ENCODE assay signal across 8 mouse cellular contexts in the genomic region with DNA sequence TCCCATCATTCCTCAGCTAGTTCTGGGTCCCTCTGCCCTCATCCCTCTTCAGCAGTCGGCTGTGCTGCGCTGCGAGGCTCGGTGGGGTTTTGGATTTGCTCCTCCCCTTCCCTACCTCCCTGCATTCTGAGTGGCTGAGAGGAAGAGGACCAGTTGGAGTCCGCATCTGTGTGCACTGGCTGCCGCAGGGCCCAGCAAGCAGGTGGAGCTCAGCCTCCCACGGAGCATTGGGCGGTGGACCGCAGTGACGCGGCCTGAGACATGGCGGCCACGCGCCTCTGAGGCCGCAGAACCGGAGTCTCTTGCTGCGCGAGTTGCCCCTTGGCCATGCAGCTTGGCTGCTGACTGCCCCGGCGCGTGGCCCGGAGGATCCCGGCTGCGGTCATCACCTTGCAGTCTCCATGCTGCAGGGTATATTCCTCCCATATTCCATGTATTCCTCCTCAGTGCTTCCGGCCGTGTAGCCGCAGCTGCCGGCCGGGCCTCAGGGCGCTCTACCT. TPM values are rescaled to one million over a fixed set of nuclear protein-coding genes. Genes with fewer than 3 reads are reported as not detected.
DNase-seq lines count a peak whose midpoint lies in the region; ATAC-seq and TF ChIP-seq lines count a peak whose summit lies in the region.

A gene (plus strand): TSS at position 54 of the 500 bp plus-strand sequence.

- peak; percentile 52; the same call in 1 of the 2 replicates for TF ChIP-seq POLR2A in bone marrow, adult 2 months (IDR thresholded peaks at IDR 0.05; ENCODE audit: borderline replicate concordance, control insufficient read depth, low read depth, low read length)
- TF ChIP-seq POLR2A in spleen, adult 2 months (IDR thresholded peaks at IDR 0.05; ENCODE audit: low read depth, low read length): no peak

- no peaks in the 10 kb centered on the region; the same call in 1 of the 2 replicates for H3K4me1 ChIP-seq in bone marrow, adult 2 months (ENCODE audit: control insufficient read depth, insufficient read depth, low read length)
- H3K4me1 ChIP-seq in embryonic facial prominence, embryonic 14.5 days (ENCODE audit: control insufficient read depth, insufficient read depth, low read length): peaks cover 5% of the 10 kb centered on the region; the same call in 1 of the 2 replicates
- 0 out of 2 replicates have a peak, but pooled peaks cover 4% of the 10 kb centered on the region for H3K4me1 ChIP-seq in limb, embryonic 13.5 days
- peaks cover 11% of the 10 kb centered on the region; the same call in 1 of the 2 replicates for H3K4me1 ChIP-seq in midbrain, embryonic 15.5 days
- H3K4me1 ChIP-seq in spleen, adult 2 months (ENCODE audit: control insufficient read depth, insufficient read depth, insufficient read length): peaks cover 3% of the 10 kb centered on the region

- no peaks in the 10 kb centered on the region for H3K9me3 ChIP-seq in embryonic facial prominence, embryonic 14.5 days (ENCODE audit: control insufficient read depth, low read length)
- no peaks in the 10 kb centered on the region for H3K9me3 ChIP-seq in limb, embryonic 13.5 days
- H3K9me3 ChIP-seq in midbrain, embryonic 15.5 days: no peaks in the 10 kb centered on the region

- H3K36me3 ChIP-seq in embryonic facial prominence, embryonic 14.5 days (ENCODE audit: control insufficient read depth, insufficient read depth, low read length): no peaks in the 10 kb centered on the region
- H3K36me3 ChIP-seq in limb, embryonic 13.5 days: no peaks in the 10 kb centered on the region
- no peaks in the 10 kb centered on the region for H3K36me3 ChIP-seq in midbrain, embryonic 15.5 days (replicated peaks)
- H3K36me3 ChIP-seq in spleen, adult 2 months (ENCODE audit: control insufficient read depth, insufficient read depth, low read length): no peaks in the 10 kb centered on the region

- no peak within 1 kb of the TSS; the same call in 1 of the 2 replicates for H3K27ac ChIP-seq in bone marrow, adult 2 months (ENCODE audit: control insufficient read depth, insufficient read depth, low read depth, low read length, poor library complexity)
- no peak within 1 kb of the TSS; the same call in 1 of the 2 replicates for H3K27ac ChIP-seq in embryonic facial prominence, embryonic 14.5 days (replicated peaks; ENCODE audit: low read depth, low read length)
- H3K27ac ChIP-seq in limb, embryonic 13.5 days: no peak within 1 kb of the TSS
- peak within 1 kb of the TSS; percentile 94 for H3K27ac ChIP-seq in midbrain, embryonic 15.5 days
- no peak within 1 kb of the TSS for H3K27ac ChIP-seq in spleen, adult 2 months (ENCODE audit: insufficient read depth, low read length)

- WGBS in bone marrow, adult 2 months: under 1% methylated on average over 30 of the region's 30 CpGs
- WGBS in embryonic facial prominence, embryonic 14.5 days: 0% methylated on average over 30 of the region's 30 CpGs
- WGBS in limb, embryonic 13.5 days: under 1% methylated on average over 30 of the region's 30 CpGs
- 0% methylated on average over 30 of the region's 30 CpGs for WGBS in midbrain, embryonic 15.5 days
- 1% methylated on average over 30 of the region's 30 CpGs for WGBS in spleen, adult 2 months

- H3K27me3 ChIP-seq in embryonic facial prominence, embryonic 14.5 days (replicated peaks; ENCODE audit: control insufficient read depth, insufficient read depth, low read length): no peaks in the 10 kb centered on the region
- H3K27me3 ChIP-seq in limb, embryonic 13.5 days: no peaks in the 10 kb centered on the region
- H3K27me3 ChIP-seq in midbrain, embryonic 15.5 days (replicated peaks): no peaks in the 10 kb centered on the region
- no peaks in the 10 kb centered on the region for H3K27me3 ChIP-seq in spleen, adult 2 months (ENCODE audit: control insufficient read depth, insufficient read depth, low read length)

- H3K4me2 ChIP-seq in embryonic facial prominence, embryonic 14.5 days (ENCODE audit: low read depth, low read length): peak within 1 kb of the TSS; percentile 89
- H3K4me2 ChIP-seq in limb, embryonic 13.5 days (replicated peaks): peak within 1 kb of the TSS; percentile 86
- peak within 1 kb of the TSS; percentile 57 for H3K4me2 ChIP-seq in midbrain, embryonic 15.5 days

- peak within 1 kb of the TSS; percentile 68 for H3K9ac ChIP-seq in embryonic facial prominence, embryonic 14.5 days (ENCODE audit: low read depth, low read length)
- H3K9ac ChIP-seq in limb, embryonic 13.5 days: peak within 1 kb of the TSS; percentile 69
- H3K9ac ChIP-seq in midbrain, embryonic 15.5 days: peak within 1 kb of the TSS; percentile 81

- TF ChIP-seq CTCF in bone marrow, adult 2 months (IDR thresholded peaks at IDR 0.05; ENCODE audit: control insufficient read depth, insufficient read depth, low read length): no peak
- no peak for TF ChIP-seq CTCF in spleen, adult 2 months (IDR thresholded peaks at IDR 0.05; ENCODE audit: extremely low read depth, insufficient read depth, insufficient read length, insufficient replicate concordance)

- ATAC-seq in embryonic facial prominence, embryonic 14.5 days (ENCODE audit: low read depth): peak; percentile 99
- ATAC-seq in limb, embryonic 13.5 days (ENCODE audit: low FRiP score, low read depth): peak; percentile 99
- ATAC-seq in midbrain, embryonic 15.5 days (replicated peaks): peak; percentile 100

- peak within 1 kb of the TSS; percentile 66 for H3K4me3 ChIP-seq in bone marrow, adult 2 months (replicated peaks; ENCODE audit: control insufficient read depth, low read depth, low read length)
- H3K4me3 ChIP-seq in embryonic facial prominence, embryonic 14.5 days (ENCODE audit: low read depth, low read length): peak within 1 kb of the TSS; percentile 67
- H3K4me3 ChIP-seq in limb, embryonic 13.5 days: peak within 1 kb of the TSS; percentile 65
- peak within 1 kb of the TSS; percentile 72 for H3K4me3 ChIP-seq in midbrain, embryonic 15.5 days
- peak within 1 kb of the TSS; percentile 62 for H3K4me3 ChIP-seq in spleen, adult 2 months (ENCODE audit: extremely low read depth, insufficient read depth, insufficient read length)

- peak; percentile 96 for DNase-seq in 3134 (ENCODE audit: extremely low read depth, insufficient read length, low spot score)
- peak; percentile 92 for DNase-seq in embryonic facial prominence, embryonic 14.5 days (ENCODE audit: low spot score)
- DNase-seq in heart, adult 8-10 months (ENCODE audit: low spot score): peak; percentile 51
- peak; percentile 73 for DNase-seq in kidney, adult 9 months
- DNase-seq in spleen, adult 2 months (ENCODE audit: low read depth in 1 of 2, low spot score in 2 of 2): peak; percentile 5 to 32

RNA-seq across cellular contexts. Expression of the gene that starts here (rescaled TPM):
- 1.1 and 1.2 TPM in 2 replicates for polyA plus RNA-seq in bone marrow, adult 2 months (2011; ENCODE audit: insufficient read depth, insufficient read length, low replicate concordance, missing spikeins)
- 3.2 and 4.6 TPM in 2 replicates for polyA plus RNA-seq in embryonic facial prominence, embryonic 14.5 days (2014; fragmentation: Nextera tagmentation; extraction: Ambion mirVana)
- 1 to 10 TPM; 4.0 to 8.2 (median 4.6) TPM for total RNA-seq in heart, adult 8-10 months (2022)
- polyA plus RNA-seq in limb, embryonic 13.5 days (2015; fragmentation: Nextera tagmentation; extraction: Ambion mirVana): 5.7 and 6.1 TPM in 2 replicates
- polyA plus RNA-seq in midbrain, embryonic 15.5 days (2015; fragmentation: Nextera tagmentation; extraction: Ambion mirVana): 45.9 and 53.6 TPM in 2 replicates
- 0.39 and 0.43 TPM in 2 replicates for polyA plus RNA-seq in spleen, adult 2 months (2012; rRNA removed)

Comparison
In these comparisons a context has a peak if more than half of its experiments do, and no peak if none do; other contexts are left out.
1. Peak in DNase-seq and H3K4me3 ChIP-seq in spleen, adult 2 months; RNA of the gene not detected or under 1 TPM.
2. DNase-seq: peak in every context shown above with its lines; median percentile 96 in 3134; 92 in embryonic facial prominence, embryonic 14.5 days; 73 in kidney, adult 9 months; 51 in heart, adult 8-10 months; 18 in spleen, adult 2 months.